Mouse (Mus musculus) neural tube, embryonic 14.5 days (tissue): ENCODE data around the gene Gpc2. TPM values are rescaled to one million over a fixed set of nuclear protein-coding genes. Genes with fewer than 3 reads are reported as not detected.

Experiments used
- ATAC-seq: fragments of 200-750 bp; cut with Nextera tagmentation; 2 replicates; pipeline ENCODE4 v1.8.0; 2017; ENCODE audit warnings: low read depth, mild to moderate bottlenecking, moderate TSS enrichment, moderate library complexity
- H3K27ac ChIP-seq: fragments of 300-500 bp; sonication (generic); 2 replicates; pipeline ENCODE4 v1.5.1; 2014; ENCODE audit warnings: low read depth, mild to moderate bottlenecking, control low read depth, low read length, moderate library complexity, mixed read lengths
- H3K27me3 ChIP-seq: fragments of 300-500 bp; sonication (generic); 2 replicates; pipeline ENCODE4 v1.6.1; 2014; ENCODE audit warnings: low read length; ENCODE audit not compliant: control insufficient read depth, insufficient read depth
- H3K36me3 ChIP-seq: fragments of 300-500 bp; sonication (generic); 2 replicates; pipeline ENCODE4 v1.6.1; 2014; ENCODE audit warnings: low read length, mixed read lengths; ENCODE audit not compliant: control insufficient read depth, insufficient read depth
- H3K4me1 ChIP-seq: fragments of 300-500 bp; sonication (generic); 2 replicates; pipeline ENCODE4 v1.6.1; 2014; ENCODE audit warnings: low read length; ENCODE audit not compliant: control insufficient read depth, insufficient read depth
- H3K4me2 ChIP-seq: fragments of 300-500 bp; sonication (generic); 2 replicates; pipeline ENCODE4 v1.6.1; 2014; ENCODE audit warnings: mild to moderate bottlenecking, low read depth, low read length, control low read depth
- H3K4me3 ChIP-seq: fragments of 300-500 bp; sonication (generic); 2 replicates; pipeline ENCODE4 v1.5.1; 2014; ENCODE audit warnings: low read depth, low read length, control low read depth, mixed read lengths
- H3K9ac ChIP-seq: fragments of 300-500 bp; sonication (generic); replicated peaks from 2 replicates; pipeline ENCODE4 v1.6.1; 2014; ENCODE audit warnings: low read depth, mild to moderate bottlenecking, control low read depth, low read length, mixed read lengths
- H3K9me3 ChIP-seq: fragments of 300-500 bp; sonication (generic); 2 replicates; pipeline ENCODE4 v1.6.1; 2016; ENCODE audit warnings: low read length; ENCODE audit not compliant: control insufficient read depth
- WGBS: fragments of 180-500 bp; shearing (Covaris S2); extraction: QIAGEN DNeasy Blood & Tissue Kit; methylation state at CpG from one replicate; pipeline ENCODE4 v1.1.7; 2014; 5-methylcytosine and 5-hydroxymethylcytosine counted together
- polyA plus RNA-seq: library from polyadenylated mRNA; unstranded; fragments of >200 nt; fragmentation: Nextera tagmentation; extraction: Ambion mirVana; gene quantifications from 2 replicates; pipeline ENCODE4 v1.2.1, GENCODE M21; 2014

Gene Gpc2
- polyA plus RNA-seq, 1 experiment from 2014 or later: 25.8 TPM

DNA sequence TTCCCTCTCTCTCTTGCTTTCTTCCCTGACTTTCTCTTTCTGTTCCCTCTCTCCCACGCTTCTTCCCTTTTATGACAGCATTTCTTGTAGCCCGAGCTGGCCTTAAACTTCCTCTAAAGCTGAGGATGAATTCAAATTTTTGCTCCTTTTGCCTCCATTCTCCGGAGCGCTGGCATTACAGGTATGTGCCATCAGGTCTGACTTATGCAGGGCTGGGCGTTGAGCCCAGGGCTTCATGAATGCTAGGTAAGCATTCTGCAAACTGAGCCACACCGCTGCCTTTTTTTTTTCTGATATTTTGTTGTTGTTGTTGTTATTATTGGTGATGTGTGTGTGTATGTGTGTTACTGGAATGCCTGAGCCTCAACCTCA is 15.6 kb downstream of the Gpc2 start:
- Histone ChIP-seq H3K9me3 (no peaks in the 10 kb centered on the region), H3K36me3 (peaks cover 27% of the 10 kb centered on the region), H3K4me3 (peak overlapping the region; percentile 96), H3K4me2 (peak overlapping the region; percentile 98), H3K4me1 (peaks cover 19% of the 10 kb centered on the region), H3K27ac (peak overlapping the region; percentile 70), H3K9ac (peak overlapping the region; percentile 89), H3K27me3 (no peaks in the 10 kb centered on the region; the same call in 1 of the 2 replicates)
- ATAC-seq: no peak
- 11% methylated on average over 6 of the region's 6 CpGs for WGBS

- peaks cover 19% of the 10 kb centered on the region for H3K4me1 ChIP-seq
- peak; percentile 92 for ATAC-seq
Observed at GRCm38 (mm10) chr5:138263260-138264206, 16.3 kb downstream of the Gpc2 start, which contains the start of gene BC037034. Gene BC037034 (minus strand): TSS chr5:138264033.

GRCm38 (mm10) chr5:138262582-138263240 is 17.1 kb downstream of the Gpc2 start:
- H3K27ac ChIP-seq: no peak overlapping the region
- peak overlapping the region; percentile 96 for H3K4me3 ChIP-seq
- peaks cover 29% of the 10 kb centered on the region for H3K36me3 ChIP-seq
- ATAC-seq: no peak
- peaks cover 19% of the 10 kb centered on the region for H3K4me1 ChIP-seq
- H3K9me3 ChIP-seq: no peaks in the 10 kb centered on the region
- no peaks in the 10 kb centered on the region; the same call in 1 of the 2 replicates for H3K27me3 ChIP-seq
- H3K9ac ChIP-seq: peak overlapping the region; percentile 89
- WGBS: 72% methylated on average over 18 of the region's 18 CpGs
- peak overlapping the region; percentile 98 for H3K4me2 ChIP-seq

More at GRCm38 (mm10) chr5:138263260-138264206, 16.3 kb downstream of the Gpc2 start, which contains the start of gene BC037034:
- H3K9ac ChIP-seq: peak within 1 kb of the TSS; percentile 89
- H3K27me3 ChIP-seq: no peaks in the 10 kb centered on the region; the same call in 1 of the 2 replicates
- 1% methylated on average over 55 of the region's 71 CpGs for WGBS
- H3K36me3 ChIP-seq: peaks cover 29% of the 10 kb centered on the region
- H3K4me2 ChIP-seq: peak within 1 kb of the TSS; percentile 98
- H3K27ac ChIP-seq: peak within 1 kb of the TSS; percentile 72
- H3K9me3 ChIP-seq: no peaks in the 10 kb centered on the region
- peak within 1 kb of the TSS; percentile 96 for H3K4me3 ChIP-seq

DNA sequence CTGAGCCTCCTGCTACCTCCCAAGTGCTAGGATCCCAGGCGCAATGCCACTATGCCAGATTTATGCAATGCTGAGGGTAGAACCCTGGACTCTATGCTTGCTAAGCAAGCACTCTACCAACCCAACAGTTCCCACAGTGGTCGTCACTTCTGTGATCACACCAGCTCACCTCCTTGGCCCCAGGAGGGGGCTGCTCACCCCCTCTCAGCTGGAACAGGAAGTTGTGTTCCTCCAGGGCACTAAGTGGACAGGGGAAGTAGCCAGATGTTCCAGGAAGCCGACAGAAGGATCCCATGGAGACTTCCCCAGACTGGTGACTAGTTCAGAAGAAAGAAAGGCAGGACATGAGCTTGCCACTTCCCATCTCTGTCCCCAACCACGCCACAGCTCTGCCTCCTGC is 17.8 kb downstream of the Gpc2 start:
- 85% methylated on average over 4 of the region's 4 CpGs for WGBS
- Histone ChIP-seq H3K4me2 (no peak overlapping the region; the same call in 1 of the 2 replicates), H3K27me3 (no peaks in the 10 kb centered on the region; the same call in 1 of the 2 replicates), H3K27ac (no peak overlapping the region), H3K4me1 (peaks cover 19% of the 10 kb centered on the region), H3K36me3 (peaks cover 29% of the 10 kb centered on the region), H3K9me3 (no peaks in the 10 kb centered on the region), H3K9ac (no peak overlapping the region), H3K4me3 (no peak overlapping the region)
- no peak for ATAC-seq

- no peaks in the 10 kb centered on the region; the same call in 1 of the 2 replicates for H3K27me3 ChIP-seq
- H3K9me3 ChIP-seq: no peaks in the 10 kb centered on the region
- no peak overlapping the region for H3K4me2 ChIP-seq
- ATAC-seq: no peak
- H3K9ac ChIP-seq: no peak overlapping the region
- H3K4me1 ChIP-seq: peaks cover 23% of the 10 kb centered on the region
- peaks cover 29% of the 10 kb centered on the region for H3K36me3 ChIP-seq
- no peak overlapping the region for H3K27ac ChIP-seq
- WGBS: 96% methylated on average over 11 of the region's 11 CpGs
- no peak overlapping the region for H3K4me3 ChIP-seq
Observed at GRCm38 (mm10) chr5:138260834-138261233, 19.0 kb downstream of the Gpc2 start.

GRCm38 (mm10) chr5:138260051-138260450 is 19.8 kb downstream of the Gpc2 start:
- H3K27me3 ChIP-seq: no peaks in the 10 kb centered on the region; the same call in 1 of the 2 replicates
- H3K27ac ChIP-seq: no peak overlapping the region
- no peak for ATAC-seq
- H3K9me3 ChIP-seq: no peaks in the 10 kb centered on the region
- no peak overlapping the region for H3K4me3 ChIP-seq
- peaks cover 23% of the 10 kb centered on the region for H3K4me1 ChIP-seq
- no peak overlapping the region for H3K9ac ChIP-seq
- 82% methylated on average over 10 of the region's 10 CpGs for WGBS
- no peak overlapping the region for H3K4me2 ChIP-seq
- peaks cover 29% of the 10 kb centered on the region for H3K36me3 ChIP-seq

- Histone ChIP-seq H3K9me3 (no peaks in the 10 kb centered on the region), H3K27me3 (no peaks in the 10 kb centered on the region; the same call in 1 of the 2 replicates), H3K27ac (no peak overlapping the region), H3K4me1 (peaks cover 18% of the 10 kb centered on the region), H3K4me2 (no peak overlapping the region), H3K36me3 (peaks cover 29% of the 10 kb centered on the region), H3K4me3 (no peak overlapping the region), H3K9ac (no peak overlapping the region)
- 39% methylated on average over 7 of the region's 7 CpGs for WGBS
- ATAC-seq: no peak
Observed at GRCm38 (mm10) chr5:138258993-138259392, 20.8 kb downstream of the Gpc2 start.

DNA sequence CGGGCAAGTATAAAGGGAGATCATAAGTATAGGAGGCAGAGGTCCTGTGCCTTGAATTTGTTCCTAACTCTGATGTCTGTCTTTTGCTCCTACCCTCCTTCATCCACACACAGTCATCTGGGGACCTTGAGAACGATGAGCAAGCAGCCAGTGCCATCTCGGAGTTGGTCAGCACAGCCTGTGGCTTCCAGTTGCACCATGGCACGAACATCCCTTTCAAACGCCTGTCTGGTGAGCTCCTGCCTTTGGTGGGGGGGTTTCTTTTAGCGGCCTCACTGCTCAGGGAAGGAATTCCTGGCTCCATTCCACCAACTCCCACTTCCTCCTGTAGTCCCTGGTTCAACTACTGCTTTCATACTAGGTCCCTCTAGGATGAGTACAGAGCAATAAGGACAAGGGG is 21.3 kb downstream of the Gpc2 start:
- H3K9ac ChIP-seq: no peak overlapping the region
- no peak overlapping the region for H3K4me3 ChIP-seq
- 87% methylated on average over 6 of the region's 6 CpGs for WGBS
- peaks cover 18% of the 10 kb centered on the region for H3K4me1 ChIP-seq
- no peaks in the 10 kb centered on the region; the same call in 1 of the 2 replicates for H3K27me3 ChIP-seq
- no peak overlapping the region for H3K4me2 ChIP-seq
- peaks cover 29% of the 10 kb centered on the region for H3K36me3 ChIP-seq
- no peak overlapping the region for H3K27ac ChIP-seq
- no peak for ATAC-seq
- H3K9me3 ChIP-seq: no peaks in the 10 kb centered on the region
